Mouse (Mus musculus) lung, postnatal 4 days (tissue): ENCODE data around the gene Ywhae.
A peak's percentile ranks its signal among the peaks of the same experiment; 100 is the strongest.

Experiments
- DNase-seq, 2 experiments: peaks; one replicate each; pipeline ENCODE4 v3.0.0; 2021

Gene Ywhae

GRCm38 (mm10) chr11:75738477-75738821 lies 5.8 kb downstream of the Ywhae start:
- no peak for DNase-seq

GRCm38 (mm10) chr11:75740204-75740603 lies 7.5 kb downstream of the Ywhae start:
- DNase-seq = no peak

GRCm38 (mm10) chr11:75741615-75742014 lies 8.9 kb downstream of the Ywhae start:
- DNase-seq = no peak

- DNase-seq = no peak
Observed at GRCm38 (mm10) chr11:75744761-75745160, 12.1 kb downstream of the Ywhae start.

- DNase-seq = no peak
Observed at GRCm38 (mm10) chr11:75750537-75750936, 17.9 kb downstream of the Ywhae start.

- DNase-seq = no peak
Observed at GRCm38 (mm10) chr11:75751082-75751481, 18.4 kb downstream of the Ywhae start.

GRCm38 (mm10) chr11:75756687-75757086 lies 24.0 kb downstream of the Ywhae start:
- DNase-seq = no peak

GRCm38 (mm10) chr11:75758553-75758952 lies 25.9 kb downstream of the Ywhae start:
- no peak for DNase-seq

- DNase-seq = no peak
Observed at GRCm38 (mm10) chr11:75760785-75761184, 28.1 kb downstream of the Ywhae start.

- no peak for DNase-seq
Observed at GRCm38 (mm10) chr11:75762708-75763107, 30.0 kb downstream of the Ywhae start.

- no peak for DNase-seq
Observed at GRCm38 (mm10) chr11:75764521-75765023, 31.9 kb downstream of the Ywhae start.

- no peak for DNase-seq
Observed at GRCm38 (mm10) chr11:75765161-75765560, 32.5 kb downstream of the Ywhae start.

- DNase-seq = no peak
Observed at GRCm38 (mm10) chr11:75767014-75767413, 34.3 kb downstream of the Ywhae start.

- DNase-seq = no peak
Observed at GRCm38 (mm10) chr11:75768091-75768989, 35.7 kb downstream of the Ywhae start.

GRCm38 (mm10) chr11:75769206-75769605 lies 36.5 kb downstream of the Ywhae start:
- peak; percentile 89 to 90 for DNase-seq

GRCm38 (mm10) chr11:75772562-75772961 lies 39.9 kb downstream of the Ywhae start:
- DNase-seq = no peak

- no peak for DNase-seq
Observed at GRCm38 (mm10) chr11:75775919-75776318, 43.2 kb downstream of the Ywhae start.

- DNase-seq = peak; percentile 75 to 85
Observed at GRCm38 (mm10) chr11:75781919-75782318, 49.2 kb downstream of the Ywhae start.

- peak in 1 of 2 experiments; percentile 16 for DNase-seq
Observed at GRCm38 (mm10) chr11:75783799-75784198, 51.1 kb downstream of the Ywhae start.

- no peak for DNase-seq
Observed at GRCm38 (mm10) chr11:75785897-75786296, 53.2 kb downstream of the Ywhae start.

- DNase-seq = no peak
Observed at GRCm38 (mm10) chr11:75792535-75792934, 59.9 kb downstream of the Ywhae start.

- DNase-seq = no peak
Observed at GRCm38 (mm10) chr11:75793351-75793750, 60.7 kb downstream of the Ywhae start.

- DNase-seq = no peak
Observed at GRCm38 (mm10) chr11:75794602-75795320, 62.1 kb downstream of the Ywhae start.

GRCm38 (mm10) chr11:75795321-75795636 lies 62.6 kb downstream of the Ywhae start:
- DNase-seq = peak in 1 of 2 experiments; percentile 14
